Mouse (Mus musculus): ENCODE data around the gene Tssk3. TPM values are rescaled to one million over a fixed set of nuclear protein-coding genes. Genes with fewer than 3 reads are reported as not detected.

Tssk3 gene
- total RNA-seq, 2 experiments from 2014 or later: not detected

GRCm38 (mm10) chr4:129448713-129449112 lies 42.1 kb downstream of the Tssk3 start:
- DNase-seq: no peak

DNA sequence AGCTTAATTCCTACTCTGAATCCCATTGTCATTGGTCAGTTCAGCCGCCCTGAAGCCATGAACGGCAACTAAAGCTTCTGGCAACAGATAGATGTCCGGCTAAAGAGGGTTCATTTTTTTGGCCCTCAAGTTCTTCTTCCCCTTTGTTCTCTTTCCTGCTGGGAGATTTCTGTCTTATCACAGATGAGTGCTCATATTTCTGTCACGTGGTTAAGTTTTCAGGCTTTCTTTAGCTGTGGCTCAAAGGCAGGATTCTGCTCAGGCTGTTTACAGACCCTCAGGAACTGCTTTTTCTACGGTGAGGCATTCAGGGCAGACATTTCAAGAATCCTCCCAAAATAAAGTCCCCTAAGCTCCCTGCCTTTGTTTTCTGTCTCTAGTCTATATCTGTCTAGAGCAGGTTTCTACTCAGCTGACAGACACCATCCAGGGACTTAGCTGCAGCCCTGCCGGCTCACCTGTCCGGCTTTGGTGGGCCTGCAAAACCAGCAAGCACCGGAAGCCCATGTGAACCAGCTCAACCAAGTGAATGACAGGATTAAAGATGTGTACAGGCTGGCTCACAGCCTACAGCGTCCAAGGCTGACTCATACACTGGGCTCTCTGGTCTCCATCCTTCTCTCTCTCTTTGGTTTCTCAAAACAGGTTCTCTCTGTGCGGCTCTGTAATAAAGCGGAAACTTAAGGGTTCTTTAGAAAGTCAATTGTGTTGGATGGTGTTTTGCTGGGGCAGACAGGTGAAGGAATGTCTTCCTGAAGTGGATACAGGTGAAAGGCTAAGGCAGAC lies 42.9 kb downstream of the Tssk3 start:
- DNase-seq: no peak

- DNase-seq: no peak
These were observed 43.5 kb downstream of the Tssk3 start for GRCm38 (mm10) chr4:129447360-129447759.

DNA sequence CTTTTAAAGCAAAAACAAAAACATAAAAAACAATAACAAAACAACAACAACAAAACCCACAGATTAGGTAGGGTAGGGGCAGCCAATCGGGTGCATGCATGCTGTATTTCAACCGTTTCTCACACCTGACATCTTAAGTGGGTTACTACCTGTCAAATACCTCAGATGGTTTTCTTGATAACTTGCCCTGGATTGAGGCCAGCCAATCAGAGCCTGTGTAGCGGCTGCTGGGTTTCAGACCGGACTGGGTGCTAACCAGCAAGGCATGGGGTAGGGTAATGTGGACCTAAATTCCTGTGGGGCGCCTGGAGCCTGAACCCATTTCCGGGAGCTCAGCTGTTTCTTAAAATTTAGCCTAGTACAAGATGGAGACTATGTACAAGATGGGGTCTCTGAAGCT lies 49.7 kb downstream of the Tssk3 start:
- no peak for DNase-seq

DNA sequence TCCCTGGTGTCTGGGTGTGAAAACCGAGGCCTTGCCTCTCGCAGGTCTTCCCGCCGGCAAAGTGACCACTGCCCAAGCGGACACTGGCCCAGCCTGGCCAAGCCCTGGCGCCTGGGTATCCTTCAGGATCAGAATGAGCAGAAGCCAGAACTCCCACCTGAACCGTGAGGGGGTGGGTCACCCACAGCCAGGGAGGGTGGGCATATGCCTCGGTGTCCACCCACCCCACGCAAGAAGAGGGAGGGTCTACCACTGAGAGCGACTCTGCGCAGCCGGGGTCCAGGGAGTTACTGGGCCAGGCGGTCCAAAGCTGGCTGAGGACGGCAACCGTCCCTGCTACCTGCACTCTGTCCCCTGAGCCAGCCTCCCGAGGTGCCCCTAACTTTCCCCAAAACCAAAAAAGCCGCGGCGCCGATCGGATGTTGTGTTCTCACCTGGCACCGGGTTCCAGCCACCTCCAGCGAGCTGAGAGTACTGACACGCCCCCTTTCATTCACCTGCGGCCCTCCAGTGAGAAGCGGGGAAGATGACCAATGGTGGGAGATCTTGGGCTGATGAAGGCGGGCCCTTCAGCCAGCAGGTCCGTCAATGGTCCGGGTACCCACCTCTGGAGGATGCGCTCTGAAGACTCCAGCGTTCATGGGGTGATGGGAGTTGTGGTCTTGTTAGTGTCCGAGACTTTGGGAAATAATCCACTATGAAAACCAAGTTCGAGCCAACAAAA lies 50.3 kb downstream of the Tssk3 start, which contains the start of gene Zbtb8b:
Gene Zbtb8b, minus strand, starts transcription at position 514 of the 724 bp plus-strand sequence.
- DNase-seq: no peak

Other genes starting within 250 kb of the Tssk3 start
- gene C77080, start 229.6 kb downstream of the Tssk3 start, total RNA-seq (2021): 1 to 10 TPM; 1.3 to 2.0 TPM
- 10 to 100 TPM; 40.2 to 44.7 TPM for gene Sync, start 203.4 kb downstream of the Tssk3 start, total RNA-seq (2021)
- gene Rbbp4, start 155.7 kb downstream of the Tssk3 start, total RNA-seq (2021): 10 to 100 TPM; 41.0 to 50.6 TPM
- gene Zbtb8os, start 155.3 kb downstream of the Tssk3 start, total RNA-seq (2021): 10 to 100 TPM; 23.1 to 24.0 TPM
- 1 to 10 TPM; 1.2 to 1.3 TPM for gene Zbtb8a, start 112.9 kb downstream of the Tssk3 start, total RNA-seq (2021)
- not detected for gene Zbtb8b, start 50.2 kb downstream of the Tssk3 start, total RNA-seq (2021)
- gene Bsdc1, start 29.4 kb downstream of the Tssk3 start, total RNA-seq (2021): 10 to 100 TPM; 25.6 to 26.9 TPM
- gene Fam229a, start 168 bp upstream of the Tssk3 start, total RNA-seq (2021): not detected
- 1 to 10 TPM; 1.6 to 2.8 TPM for gene Marcksl1, start 22.6 kb upstream of the Tssk3 start, total RNA-seq (2021)
- gene Hdac1, start 51.7 kb upstream of the Tssk3 start, total RNA-seq (2021): 1 to 10 TPM; 9.6 to 9.9 TPM
- gene Lck, start 82.6 kb upstream of the Tssk3 start, total RNA-seq (2021): under 1 TPM in 1 of 2 experiments, not detected in 1; 0.48 TPM
- under 1 TPM in 1 of 2 experiments, not detected in 1; 0.31 TPM for gene Fam167b, start 87.5 kb upstream of the Tssk3 start, total RNA-seq (2021)
- 100 to 1,000 TPM; 116 to 129 TPM for gene Eif3i, start 109.6 kb upstream of the Tssk3 start, total RNA-seq (2021)
- gene Tmem234, start 109.6 kb upstream of the Tssk3 start, total RNA-seq (2021): 10 to 100 TPM; 30.5 to 32.3 TPM
- gene Dcdc2b, start 123.2 kb upstream of the Tssk3 start, total RNA-seq (2021): 1 to 10 TPM in 1 of 2 experiments, under 1 TPM in 1; 0.77 to 1.2 TPM
- gene Iqcc, start 128.1 kb upstream of the Tssk3 start, total RNA-seq (2021): 10 to 100 TPM in 1 of 2 experiments, 1 to 10 TPM in 1; 8.1 to 11.1 TPM
- 10 to 100 TPM; 52.4 to 59.8 TPM for gene Ccdc28b, start 132.9 kb upstream of the Tssk3 start, total RNA-seq (2021)
- gene Txlna, start 150.0 kb upstream of the Tssk3 start, total RNA-seq (2021): 10 to 100 TPM; 18.0 to 19.4 TPM
- gene Kpna6, start 181.7 kb upstream of the Tssk3 start, total RNA-seq (2021): 10 to 100 TPM; 64.6 to 77.1 TPM
- gene Tmem39b, start 205.8 kb upstream of the Tssk3 start, total RNA-seq (2021): 1 to 10 TPM; 3.5 to 4.7 TPM

Data from gastrocnemius, postnatal 25 days (tissue).